7 mouse cellular contexts compared by ENCODE assay signal in genomic region chr15:25412171-25412641, GRCm38 (mm10). TPM values are rescaled to one million over a fixed set of nuclear protein-coding genes. Genes with fewer than 3 reads are reported as not detected.
A peak's percentile ranks its signal among the peaks of the same experiment; 100 is the strongest.
DNase-seq lines count a peak whose midpoint lies in the region; ATAC-seq and TF ChIP-seq lines count a peak whose summit lies in the region.

No protein-coding gene starts in this region.

- H3K36me3 ChIP-seq in ES-E14 (ENCODE audit: control insufficient read depth, insufficient read depth, low read length, poor library complexity, severe bottlenecking): no peaks in the 10 kb centered on the region; the same call in 1 of the 2 replicates
- H3K36me3 ChIP-seq in embryonic facial prominence, embryonic 15.5 days: no peaks in the 10 kb centered on the region

- peaks cover 0 to 7% of the 10 kb centered on the region in 2 experiments; a peak in 1 of 4 replicates for H3K4me1 ChIP-seq in ES-E14 (ENCODE audit: control insufficient read depth in 2 of 2, insufficient read depth in 2 of 2, low read length in 2 of 2, poor library complexity in 1 of 2)
- peaks cover 20% of the 10 kb centered on the region for H3K4me1 ChIP-seq in embryonic facial prominence, embryonic 15.5 days

- H3K27ac ChIP-seq in ES-E14 (ENCODE audit: insufficient read depth, low read depth, low read length, poor library complexity, severe bottlenecking): peak overlapping the region; percentile 66; the same call in 1 of the 2 replicates
- H3K27ac ChIP-seq in embryonic facial prominence, embryonic 15.5 days (replicated peaks): peak overlapping the region; percentile 96

- peak overlapping the region; percentile 86 for H3K9ac ChIP-seq in ES-E14 (ENCODE audit: insufficient read depth, low read depth, low read length, poor library complexity, severe bottlenecking)
- H3K9ac ChIP-seq in embryonic facial prominence, embryonic 15.5 days: peak overlapping the region; percentile 80

- ATAC-seq in embryonic facial prominence, embryonic 15.5 days (ENCODE audit: insufficient number of reproducible peaks, low FRiP score, low TSS enrichment, low read depth): peak; percentile 67

- H3K4me2 ChIP-seq in embryonic facial prominence, embryonic 15.5 days (replicated peaks): peak overlapping the region; percentile 96

- no peaks in the 10 kb centered on the region for H3K9me3 ChIP-seq in ES-E14 (ENCODE audit: control insufficient read depth, insufficient read depth, low read depth, low read length)
- H3K9me3 ChIP-seq in embryonic facial prominence, embryonic 15.5 days (replicated peaks): no peaks in the 10 kb centered on the region

- DNase-seq in ES-E14 (ENCODE audit: low read depth, low spot score): peak; percentile 52
- DNase-seq in adrenal gland, postnatal 36 days: peak; percentile 23 to 26
- DNase-seq in heart, postnatal 4 days: peak; percentile 35
- peak; percentile 60 to 66 for DNase-seq in layer of hippocampus, postnatal 25 days (ENCODE audit: extremely low spot score in 1 of 2, low spot score in 1 of 2)
- DNase-seq in lung, postnatal 4 days: peak; percentile 38 to 45
- DNase-seq in right cerebral cortex, postnatal 4 days: peak; percentile 79

- H3K27me3 ChIP-seq in embryonic facial prominence, embryonic 15.5 days: no peaks in the 10 kb centered on the region

- under 1% methylated on average over 25 of the region's 25 CpGs for whole genome bisulfite sequencing in embryonic facial prominence, embryonic 15.5 days

- H3K4me3 ChIP-seq in ES-E14 (ENCODE audit: insufficient read depth in 1 of 2, low read depth in 1 of 2, low read length in 2 of 2, poor library complexity in 1 of 2, severe bottlenecking in 1 of 2): peak overlapping the region; percentile 79 to 85
- H3K4me3 ChIP-seq in embryonic facial prominence, embryonic 15.5 days (replicated peaks): peak overlapping the region; percentile 81

- in situ Hi-C loops in ES-E14 (cut with MboI; ENCODE audit: low sequenced_read_pairs in 2 of 2, unreplicated experiment in 2 of 2): loop anchor here in 1 of 2 experiments (25.0 kb wide), 3 partner anchors 275 to 825 kb away; no protein-coding TSS in a partner anchor

TF ChIP-seq in ES-E14, 5 proteins besides CTCF, POLR2A, EP300 and RAD21:
- no peak for TF ChIP-seq ZC3H11A (IDR thresholded peaks at IDR 0.05; ENCODE audit: borderline replicate concordance, low read depth, low read length)
- peak; percentile 6; the same call in 1 of the 2 replicates for TF ChIP-seq HCFC1 (IDR thresholded peaks at IDR 0.05; ENCODE audit: borderline replicate concordance, insufficient read depth, low read length)

RNA-seq across cellular contexts. Expression of gene Basp1, which starts 1.4 kb away (rescaled TPM):
- 66.8 and 120 TPM in 2 replicates for total RNA-seq in ES-E14 (2012; rRNA removed)
- 1 to 10 TPM; 4.4 to 7.2 TPM for total RNA-seq in adrenal gland, postnatal 36 days (2021)
- polyA plus RNA-seq in embryonic facial prominence, embryonic 15.5 days (2015; fragmentation: Nextera tagmentation; extraction: Ambion mirVana): 56.8 and 61.7 TPM in 2 replicates
- 10 to 100 TPM; 13.7 to 15.5 TPM for total RNA-seq in heart, postnatal 4 days (2021)
- 100 to 1,000 TPM; 666 to 703 TPM for total RNA-seq in layer of hippocampus, postnatal 25 days (2021)

Comparison
In these comparisons a context has a peak if more than half of its experiments do, and no peak if none do; other contexts are left out.
1. Peak in every context shown above with its lines: DNase-seq, ATAC-seq, H3K4me3 ChIP-seq and H3K27ac ChIP-seq.
2. DNase-seq: peak in every context shown above with its lines; median percentile 79 in right cerebral cortex, postnatal 4 days; 63 in layer of hippocampus, postnatal 25 days; 52 in ES-E14; 42 in lung, postnatal 4 days; 35 in heart, postnatal 4 days; 24 in adrenal gland, postnatal 36 days.